Mouse (Mus musculus) left cerebral cortex, adult 8-10 months (tissue): ENCODE measurements around the gene Lrch4. TPM values are rescaled to one million over a fixed set of nuclear protein-coding genes. Genes with fewer than 3 reads are reported as not detected.

Experiments
- DNase-seq, 2 experiments: peaks; one replicate each; pipeline ENCODE4 v3.0.0; 2022; ENCODE audit warnings: low spot score in 2 of 2
- total RNA-seq, 4 experiments: library from RNA; stranded (reverse); gene quantifications; 2 replicates each; pipeline ENCODE4 v1.2.4; 2022

Lrch4 gene
- total RNA-seq, 4 experiments from 2014 or later = 9.5 to 18.0 (median 16.0) TPM

GRCm38 (mm10) chr5:137686127-137686790 is 57.3 kb downstream of the Lrch4 start:
- DNase-seq = no peak

- no peak for DNase-seq
These were observed 61.1 kb downstream of the Lrch4 start for GRCm38 (mm10) chr5:137689974-137690373.

- no peak for DNase-seq
These were observed 61.6 kb downstream of the Lrch4 start for GRCm38 (mm10) chr5:137690531-137690930.

Other genes with a start within 250 kb of the Lrch4 start
- gene Zan, start 152.1 kb upstream of the Lrch4 start, total RNA-seq = under 1 TPM; 0.20 to 0.53 (median 0.29) TPM
- 10 to 100 TPM; 32.3 to 34.8 (median 32.8) TPM for gene Pop7, start 126.6 kb upstream of the Lrch4 start, total RNA-seq
- 10 to 100 TPM; 62.1 to 65.2 (median 63.5) TPM for gene Gigyf1, start 110.6 kb upstream of the Lrch4 start, total RNA-seq
- not detected for gene Epo, start 95.9 kb upstream of the Lrch4 start, total RNA-seq
- gene Gnb2, start 95.6 kb upstream of the Lrch4 start, total RNA-seq = 100 to 1,000 TPM; 654 to 672 (median 660) TPM
- gene Actl6b, start 75.6 kb upstream of the Lrch4 start, total RNA-seq = 100 to 1,000 TPM; 111 to 119 (median 113) TPM
- 10 to 100 TPM; 10.7 to 16.2 (median 12.7) TPM for gene Tfr2, start 59.3 kb upstream of the Lrch4 start, total RNA-seq
- gene Mospd3, start 28.1 kb upstream of the Lrch4 start, total RNA-seq = 10 to 100 TPM; 18.6 to 29.9 (median 21.4) TPM
- 10 to 100 TPM; 12.8 to 14.6 (median 13.8) TPM for gene Pcolce, start 15.3 kb upstream of the Lrch4 start, total RNA-seq
- gene Fbxo24, start 119 bp upstream of the Lrch4 start, total RNA-seq = under 1 TPM; 0.16 to 0.28 (median 0.20) TPM
- 10 to 100 TPM in 1 of 4 experiments, 1 to 10 TPM in 3; 5.6 to 11.5 (median 8.8) TPM for gene Gm20605, start 54 bp downstream of the Lrch4 start, total RNA-seq
- gene Sap25, start 12.2 kb downstream of the Lrch4 start, total RNA-seq = 1 to 10 TPM in 3 of 4 experiments, under 1 TPM in 1; 0.91 to 5.9 (median 3.5) TPM
- under 1 TPM in 2 of 4 experiments, not detected in 2; 0.18 to 0.26 TPM for gene Irs3, start 16.6 kb downstream of the Lrch4 start, total RNA-seq
- 10 to 100 TPM; 50.0 to 54.8 (median 51.4) TPM for gene Agfg2, start 55.6 kb downstream of the Lrch4 start, total RNA-seq
- 10 to 100 TPM; 76.3 to 78.9 (median 77.7) TPM for gene Nyap1, start 112.5 kb downstream of the Lrch4 start, total RNA-seq
- gene Tsc22d4, start 116.6 kb downstream of the Lrch4 start, total RNA-seq = 100 to 1,000 TPM; 149 to 216 (median 162) TPM
- 10 to 100 TPM; 14.5 to 20.2 (median 15.9) TPM for gene Ppp1r35, start 149.7 kb downstream of the Lrch4 start, total RNA-seq
- 10 to 100 TPM; 42.8 to 57.8 (median 45.5) TPM for gene Mepce, start 158.5 kb downstream of the Lrch4 start, total RNA-seq
- gene Zcwpw1, start 158.7 kb downstream of the Lrch4 start, total RNA-seq = 1 to 10 TPM; 5.9 to 8.7 (median 7.8) TPM
- gene Pilra, start 207.2 kb downstream of the Lrch4 start, total RNA-seq = 1 to 10 TPM in 3 of 4 experiments, under 1 TPM in 1; 0.91 to 2.6 (median 1.8) TPM
- gene Pilrb1, start 229.0 kb downstream of the Lrch4 start, total RNA-seq = not detected
- not detected for gene Pilrb2, start 242.7 kb downstream of the Lrch4 start, total RNA-seq